12 mouse cellular contexts compared by ENCODE assay signal in the genomic region with DNA sequence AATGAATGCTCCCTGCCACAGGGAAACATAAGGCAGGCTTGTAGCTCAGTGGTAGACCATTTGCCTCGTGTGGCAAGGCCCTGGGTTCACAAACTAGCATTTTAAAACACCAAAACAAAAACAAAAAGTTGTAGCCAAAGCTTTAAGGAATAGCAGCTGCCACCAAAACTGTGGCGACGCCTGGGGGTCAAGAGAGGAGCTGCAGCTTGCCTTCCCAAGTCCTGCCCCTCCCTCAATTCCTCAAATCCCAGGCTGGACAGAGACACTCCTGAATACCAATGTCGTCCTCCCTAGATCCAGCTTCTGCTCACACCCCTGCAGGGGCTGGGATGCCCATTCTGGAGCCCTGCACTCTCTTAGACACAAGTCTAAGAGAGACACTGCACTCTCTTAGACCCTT. TPM values are rescaled to one million over a fixed set of nuclear protein-coding genes. Genes with fewer than 3 reads are reported as not detected.
DNase-seq lines count a peak whose midpoint lies in the region; ATAC-seq and TF ChIP-seq lines count a peak whose summit lies in the region.
"Had no signal": no experiment of that assay in that cellular context is flagged by ENCODE, and none has a peak within 500 bp of the region (broad histone marks: within the 10 kb centered on the region; RNA-seq: fewer than 3 reads in every experiment).

No protein-coding gene starts in this region.

- no peak overlapping the region for H3K4me3 ChIP-seq in layer of hippocampus, adult 2 months
- no peak overlapping the region for H3K4me3 ChIP-seq in lung, postnatal 0 days (ENCODE audit: low read depth, low read length)
- H3K4me3 ChIP-seq: liver, embryonic 15.5 days had no signal

- no peaks in the 10 kb centered on the region for H3K36me3 ChIP-seq in lung, postnatal 0 days (ENCODE audit: insufficient read depth, low read length)
- H3K36me3 ChIP-seq: liver, embryonic 15.5 days had no signal

- H3K4me1 ChIP-seq in lung, postnatal 0 days (ENCODE audit: insufficient read depth, low read depth, low read length): no peaks in the 10 kb centered on the region
- H3K4me1 ChIP-seq: liver, embryonic 15.5 days had no signal

- 0% methylated on average over 4 of the region's 4 CpGs for WGBS in lung, postnatal 0 days

- TF ChIP-seq EP300 in lung, postnatal 0 days (IDR thresholded peaks at IDR 0.05): no peak

- no peak overlapping the region for H3K4me2 ChIP-seq in lung, postnatal 0 days (replicated peaks; ENCODE audit: low read depth, low read length)
- H3K4me2 ChIP-seq: liver, embryonic 15.5 days had no signal

- peak; percentile 78 for TF ChIP-seq CTCF in layer of hippocampus, adult 2 months (conservative IDR thresholded peaks at IDR 0.05)
- peak; percentile 69 for TF ChIP-seq CTCF in lung, postnatal 0 days (IDR thresholded peaks at IDR 0.05)

- H3K9me3 ChIP-seq in lung, postnatal 0 days (ENCODE audit: low read length): no peaks in the 10 kb centered on the region
- H3K9me3 ChIP-seq: liver, embryonic 15.5 days had no signal

- H3K9ac ChIP-seq in lung, postnatal 0 days (replicated peaks; ENCODE audit: low read depth): no peak overlapping the region
- H3K9ac ChIP-seq: liver, embryonic 15.5 days had no signal

- peak; percentile 5 for DNase-seq in CD4-positive, CD25-positive, alpha-beta regulatory T cell, adult 2 months (ENCODE audit: low read depth, low spot score)
- no peak for DNase-seq in layer of hippocampus, adult 2 months (ENCODE audit: low spot score in 2 of 2)
- no peak for DNase-seq in layer of hippocampus, postnatal 14 days (ENCODE audit: low spot score in 2 of 2)
- peak; percentile 68 for DNase-seq in ES-CJ7 (ENCODE audit: low read depth, low spot score)
- peak; percentile 46 for DNase-seq in lung, postnatal 0 days (ENCODE audit: low spot score)
- no peak for DNase-seq in c-Kit-positive CD71-positive TER-119-positive erythroid progenitor cells, embryonic 14.5 days (ENCODE audit: low spot score)
- no peak for DNase-seq in urinary bladder, postnatal 25 days (ENCODE audit: low spot score)
- DNase-seq: cerebellum, adult 11 months; heart, adult 11 months had no signal

- H3K27me3 ChIP-seq in lung, postnatal 0 days (replicated peaks; ENCODE audit: insufficient read depth, low read length): no peaks in the 10 kb centered on the region
- H3K27me3 ChIP-seq: liver, embryonic 15.5 days had no signal

- H3K27ac ChIP-seq in layer of hippocampus, adult 2 months: no peak overlapping the region
- no peak overlapping the region for H3K27ac ChIP-seq in lung, postnatal 0 days (ENCODE audit: low read length)
- H3K27ac ChIP-seq: liver, embryonic 15.5 days had no signal

- ATAC-seq in CD4-positive, CD25-positive, alpha-beta regulatory T cell, adult 4 months: no peak
- ATAC-seq in lung, postnatal 0 days: no peak

RNA-seq across cellular contexts. Expression of a gene that starts 25.9 kb away (rescaled TPM):
- polyA plus RNA-seq in CD4-positive, CD25-positive, alpha-beta regulatory T cell, adult 4 months (2017; shearing (Covaris generic)): not detected
- total RNA-seq in layer of hippocampus, adult 2 months (2021): not detected
- total RNA-seq in layer of hippocampus, postnatal 14 days (2021): not detected
- 0.12 and 0.18 TPM in 2 replicates for polyA plus RNA-seq in lung, postnatal 0 days (2015; fragmentation: Nextera tagmentation; extraction: Ambion mirVana)
- total RNA-seq: layer of hippocampus, adult 8-10 months had no signal
- polyA plus RNA-seq: liver, embryonic 15.5 days had no signal

Comparison
In these comparisons a context has a peak if more than half of its experiments do, and no peak if none do; other contexts are left out.
1. DNase-seq: peak in CD4-positive, CD25-positive, alpha-beta regulatory T cell, adult 2 months (single experiment), ES-CJ7 (single experiment) and lung, postnatal 0 days (single experiment); none in layer of hippocampus, adult 2 months (0 of 2), layer of hippocampus, postnatal 14 days (0 of 2), c-Kit-positive CD71-positive TER-119-positive erythroid progenitor cells, embryonic 14.5 days (single experiment) and urinary bladder, postnatal 25 days (single experiment).